Mouse (Mus musculus): ENCODE measurements at regions not wholly inside any gene's neighbourhood (a gene's known extent, or its start where the extent isn't known, plus 50 kb on each side); places are given as distances from the start of the nearest gene placed in this dataset.

DNA sequence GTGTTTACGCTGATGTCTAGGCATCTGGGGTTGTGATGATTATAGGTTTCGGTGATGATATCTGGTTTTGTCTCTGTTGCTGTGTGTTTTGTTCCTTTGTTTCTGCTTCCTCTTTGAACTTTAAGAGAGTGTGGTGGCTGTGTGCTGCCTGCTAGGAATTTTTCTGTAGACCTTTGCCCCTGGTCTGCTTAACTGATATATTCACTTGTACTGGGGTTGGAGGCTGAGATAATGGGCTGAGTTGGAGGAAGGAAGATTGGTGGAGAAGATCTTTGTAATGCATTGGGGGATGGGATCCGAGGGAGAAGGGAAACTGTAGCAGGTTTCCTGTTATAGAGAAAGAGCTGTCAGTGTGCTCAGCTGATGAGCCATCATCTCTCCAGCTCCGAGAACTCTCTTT lies 55.8 kb downstream of the Mid1ip1 start:
- no peak for DNase-seq (ENCODE audit: low spot score)

DNA sequence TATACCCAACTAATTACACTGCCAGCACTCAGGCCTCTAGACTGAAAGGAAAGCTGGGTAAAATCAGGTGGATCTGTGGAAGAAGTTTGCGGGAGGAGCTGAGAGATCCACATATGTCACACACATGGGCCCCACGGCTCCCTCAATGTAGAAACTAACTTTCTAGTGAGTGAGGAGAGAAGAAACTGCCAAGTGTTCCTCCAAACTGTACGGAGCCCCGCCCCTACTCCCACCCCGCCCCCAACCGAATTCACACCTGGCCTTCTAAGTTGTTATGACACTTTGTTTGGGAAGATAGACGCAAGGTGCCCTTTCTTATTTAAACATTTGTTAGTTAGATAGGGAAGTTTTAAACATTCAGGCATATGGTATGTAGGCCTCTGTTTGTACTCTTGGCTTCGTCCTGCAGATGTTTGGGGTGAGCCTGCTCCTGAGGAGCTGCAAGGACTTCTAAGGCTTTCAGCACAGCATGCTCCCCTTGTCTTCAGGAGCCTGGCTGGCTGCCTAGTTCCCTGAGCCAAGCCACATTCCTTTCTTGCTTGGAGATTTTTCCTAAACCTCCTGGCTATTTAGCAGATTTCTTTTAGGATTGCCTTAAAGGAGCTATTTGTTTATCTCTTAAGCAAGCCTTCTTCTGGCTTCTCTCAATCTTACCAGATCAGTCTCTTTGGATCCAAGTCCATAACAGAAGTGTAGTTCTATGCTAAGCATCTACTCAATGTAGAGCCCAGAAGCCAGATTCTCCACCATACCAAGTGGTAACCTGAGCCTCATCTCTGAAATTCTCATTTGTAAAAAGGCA lies 61.1 kb downstream of the Mid1ip1 start:
- DNase-seq (ENCODE audit: low spot score) = peak; percentile 9

DNA sequence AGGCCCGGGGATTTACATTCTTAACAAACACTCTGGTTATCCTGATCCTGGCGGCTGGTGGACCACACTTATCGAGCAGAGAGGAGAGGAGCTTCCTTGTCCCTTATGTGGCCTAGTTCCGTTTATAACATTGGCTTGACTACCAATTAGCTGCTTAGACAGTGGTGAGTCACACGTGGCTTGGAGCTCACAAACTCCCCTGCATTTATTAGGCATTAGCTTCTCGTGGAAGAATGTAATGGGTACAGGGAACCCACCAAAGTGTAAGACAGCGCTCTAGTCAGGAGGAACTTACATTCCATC lies 61.7 kb downstream of the Mid1ip1 start:
- no peak for DNase-seq (ENCODE audit: low spot score)

DNA sequence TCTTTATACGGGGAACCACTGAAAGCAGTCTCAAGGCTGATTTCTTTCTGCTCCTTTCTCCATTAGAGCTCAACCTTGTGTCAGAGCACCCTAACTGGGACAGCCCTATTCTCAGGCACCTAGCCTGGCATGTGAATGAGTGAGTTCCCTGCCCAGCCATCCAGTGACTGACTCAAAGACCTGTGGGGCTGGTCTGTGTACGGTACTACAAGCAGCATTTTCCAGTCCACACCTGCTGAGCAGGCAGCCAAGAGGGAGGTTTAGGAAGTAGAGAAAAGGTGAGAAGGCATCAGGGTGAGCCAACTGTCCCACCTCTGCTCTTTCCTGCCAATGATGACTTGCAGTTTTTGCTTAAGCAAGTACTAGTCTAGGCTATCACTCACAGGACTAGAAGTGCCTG lies 63.2 kb downstream of the Mid1ip1 start:
- DNase-seq (ENCODE audit: low spot score) = no peak

DNA sequence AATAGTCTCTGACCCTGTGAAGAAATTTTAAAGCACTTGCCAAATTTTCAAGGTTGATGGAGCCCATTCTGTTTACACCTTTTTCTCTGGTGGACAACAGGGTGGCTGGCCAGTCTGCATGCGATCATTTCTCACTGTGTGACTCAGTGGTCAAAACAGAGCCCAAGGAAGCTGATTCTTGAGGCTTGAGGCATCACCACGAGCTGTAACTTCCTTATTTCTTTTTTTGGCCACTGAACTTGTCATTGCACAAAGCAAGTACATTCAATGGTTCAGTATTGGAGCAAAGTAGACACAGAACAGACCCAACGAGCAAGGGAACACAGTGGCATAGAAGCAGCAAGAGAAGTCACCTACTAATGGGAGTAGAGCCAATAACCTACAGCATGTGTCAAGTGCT lies 71.5 kb downstream of the Mid1ip1 start:
- DNase-seq (ENCODE audit: low spot score) = no peak

DNA sequence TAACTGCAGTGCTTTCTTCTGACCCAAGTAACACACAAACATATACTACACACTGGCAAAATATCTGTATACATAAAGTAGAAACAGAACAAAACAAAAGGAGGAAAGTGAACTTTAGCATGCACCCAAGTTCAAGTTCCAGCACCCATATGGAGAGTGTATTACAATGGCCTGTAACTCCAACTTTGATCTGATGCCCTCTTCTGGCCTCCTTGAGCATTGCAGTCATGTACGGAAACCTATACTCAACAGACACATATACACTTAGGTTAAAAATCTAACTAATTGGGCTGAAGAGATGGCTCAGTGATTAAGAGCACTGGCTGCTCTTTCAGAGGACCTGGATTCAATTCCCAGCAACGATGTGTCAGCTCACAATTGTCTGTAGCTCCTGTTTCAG lies 72.2 kb downstream of the Mid1ip1 start:
- no peak for DNase-seq (ENCODE audit: low spot score)

DNA sequence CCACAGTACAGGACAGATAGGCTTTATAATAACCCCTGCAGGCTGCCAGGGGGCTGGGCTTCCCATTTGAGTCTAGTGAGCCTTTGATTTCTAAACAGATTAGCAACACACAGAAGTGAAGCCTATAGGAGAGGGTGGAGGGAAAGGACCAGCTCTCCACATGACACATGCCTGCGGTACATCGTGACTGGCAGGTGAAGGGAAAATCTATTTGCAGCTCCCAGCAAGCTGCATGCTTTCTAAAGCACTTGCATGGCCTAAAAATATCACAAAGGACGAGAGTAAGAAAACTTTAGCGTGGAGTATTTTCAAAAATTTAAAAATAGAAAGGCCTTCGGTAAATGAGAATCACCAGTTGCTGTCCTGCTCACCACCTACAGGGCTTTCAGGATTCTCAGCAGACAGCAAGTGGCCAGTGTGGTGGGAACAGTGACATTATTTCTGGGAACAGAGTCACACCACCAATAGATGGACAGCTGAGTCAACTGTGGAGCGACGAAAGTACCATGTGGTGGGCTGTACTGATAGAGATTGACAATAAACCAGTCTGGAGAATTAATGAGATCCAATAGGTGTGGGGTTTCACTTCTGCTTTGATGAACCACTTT lies 105.6 kb downstream of the Mid1ip1 start:
- no peak for DNase-seq (ENCODE audit: low spot score)

DNA sequence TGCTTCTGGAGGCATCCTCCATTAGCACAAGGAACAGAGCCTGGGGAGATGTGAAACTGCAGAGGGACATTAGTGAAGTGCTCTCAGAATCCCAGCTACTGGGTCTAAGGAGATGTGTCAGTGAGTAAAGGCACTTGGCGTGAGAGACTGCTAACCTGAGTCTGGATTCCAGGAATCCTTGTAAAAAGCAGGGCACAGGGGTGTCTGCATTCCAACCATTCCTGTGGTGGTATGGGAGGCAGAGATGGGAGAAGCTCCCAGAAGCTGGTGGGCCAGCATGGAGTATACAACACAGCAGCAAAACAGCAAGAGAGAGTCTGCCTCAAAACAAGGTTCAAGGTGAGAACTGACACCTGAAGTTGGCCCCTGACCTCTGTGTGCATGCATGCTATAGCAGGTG lies 118.9 kb downstream of the Mid1ip1 start:
- DNase-seq (ENCODE audit: low spot score) = no peak

DNA sequence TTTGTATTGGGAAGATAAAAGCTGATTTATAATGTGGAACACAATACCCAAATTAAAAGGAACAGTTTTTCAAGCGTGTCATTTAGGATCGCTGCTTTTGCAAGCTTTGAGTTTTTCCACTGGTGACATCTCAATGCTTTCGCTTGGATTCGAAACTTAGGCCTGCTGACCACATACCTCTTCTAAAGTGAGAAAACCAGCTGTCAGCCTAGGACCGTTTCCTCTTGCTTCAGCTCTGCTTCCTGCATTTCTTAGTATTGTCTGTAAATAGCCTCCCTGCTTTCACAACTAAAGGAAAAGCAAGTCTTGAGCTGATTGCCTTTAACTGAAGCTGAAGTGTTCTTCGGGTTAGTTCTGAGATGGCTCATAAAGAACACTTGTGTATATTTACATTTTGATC lies 142.3 kb downstream of the Mid1ip1 start:
- no peak for DNase-seq (ENCODE audit: low spot score)

DNA sequence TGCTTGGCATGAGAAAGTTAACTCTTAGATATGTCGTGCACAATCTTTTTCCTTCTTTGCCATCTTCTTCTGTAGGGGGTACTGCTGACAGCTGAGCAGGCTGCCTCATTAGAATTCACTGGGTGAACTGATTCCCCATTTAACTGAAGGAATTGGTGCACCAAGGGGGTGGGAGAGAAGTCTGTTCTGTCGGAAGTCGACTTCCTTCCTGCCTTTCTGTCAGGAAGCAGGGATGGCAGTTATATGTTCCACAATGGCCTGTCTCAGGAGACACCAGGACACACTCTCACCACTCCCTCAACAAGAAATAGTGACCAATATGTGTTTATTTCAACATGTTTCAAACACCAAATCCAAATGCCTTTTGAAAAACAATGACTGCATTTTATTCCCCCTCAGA lies 142.9 kb downstream of the Mid1ip1 start:
- no peak for DNase-seq (ENCODE audit: low spot score)

DNA sequence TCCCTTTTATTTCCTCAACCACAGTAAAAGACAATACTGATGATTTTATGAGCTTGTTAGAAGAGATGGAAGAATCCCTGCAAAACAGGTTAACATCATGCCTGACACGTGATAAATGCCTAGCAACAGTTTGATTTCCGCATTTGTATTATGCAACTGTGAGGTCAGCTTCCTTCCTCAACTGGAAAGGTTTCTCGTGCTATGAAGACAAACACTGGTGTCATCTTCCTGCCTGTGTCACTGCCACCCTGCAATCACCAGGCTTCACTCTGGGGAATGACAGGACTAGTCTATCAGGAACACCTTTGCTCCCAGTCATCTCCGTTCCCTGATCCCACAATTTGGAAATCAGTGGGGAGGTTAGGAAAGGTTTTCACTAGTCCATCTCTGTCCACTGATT lies 156.8 kb downstream of the Mid1ip1 start:
- DNase-seq (ENCODE audit: low spot score) = no peak

DNA sequence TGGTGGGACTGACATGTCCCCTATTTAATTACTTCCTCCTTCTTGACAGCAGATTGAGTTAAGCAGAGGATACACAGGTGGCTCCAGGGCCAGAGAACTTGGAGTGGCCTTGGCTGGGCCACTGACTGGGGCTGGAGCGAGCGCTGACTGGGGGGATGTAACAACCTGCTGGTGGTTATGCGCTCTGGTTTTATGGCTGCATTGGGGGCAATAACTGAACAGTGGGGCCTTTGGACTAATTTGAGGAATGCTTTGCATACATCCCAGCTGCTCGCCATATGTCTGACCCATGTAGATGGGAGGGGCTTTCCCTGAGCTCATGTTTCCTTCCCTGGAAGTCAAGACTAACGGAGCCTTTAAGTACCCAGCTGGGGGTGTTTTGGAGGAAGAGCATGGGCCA lies 163.0 kb downstream of the Mid1ip1 start:
- DNase-seq (ENCODE audit: low spot score) = no peak

DNA sequence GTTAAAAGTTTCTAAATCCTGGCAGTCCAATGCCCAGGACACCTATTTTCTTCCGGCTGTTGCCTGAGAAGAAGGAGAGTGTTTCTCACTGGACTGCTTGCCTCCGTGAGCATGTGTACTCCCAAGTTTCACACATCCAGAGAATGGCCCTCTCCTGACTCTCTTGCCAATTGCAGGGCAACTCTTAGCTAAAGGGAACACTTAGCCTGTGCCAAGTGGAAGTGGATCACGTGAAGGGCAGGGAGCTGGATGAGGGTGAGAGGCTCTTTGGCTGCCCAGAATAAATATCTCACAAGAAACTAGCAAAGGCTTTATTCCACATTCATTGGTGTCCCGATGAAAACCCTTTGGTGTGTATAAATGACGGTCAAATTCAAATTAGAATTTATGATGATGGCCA lies 164.1 kb downstream of the Mid1ip1 start:
- no peak for DNase-seq (ENCODE audit: low spot score)

DNA sequence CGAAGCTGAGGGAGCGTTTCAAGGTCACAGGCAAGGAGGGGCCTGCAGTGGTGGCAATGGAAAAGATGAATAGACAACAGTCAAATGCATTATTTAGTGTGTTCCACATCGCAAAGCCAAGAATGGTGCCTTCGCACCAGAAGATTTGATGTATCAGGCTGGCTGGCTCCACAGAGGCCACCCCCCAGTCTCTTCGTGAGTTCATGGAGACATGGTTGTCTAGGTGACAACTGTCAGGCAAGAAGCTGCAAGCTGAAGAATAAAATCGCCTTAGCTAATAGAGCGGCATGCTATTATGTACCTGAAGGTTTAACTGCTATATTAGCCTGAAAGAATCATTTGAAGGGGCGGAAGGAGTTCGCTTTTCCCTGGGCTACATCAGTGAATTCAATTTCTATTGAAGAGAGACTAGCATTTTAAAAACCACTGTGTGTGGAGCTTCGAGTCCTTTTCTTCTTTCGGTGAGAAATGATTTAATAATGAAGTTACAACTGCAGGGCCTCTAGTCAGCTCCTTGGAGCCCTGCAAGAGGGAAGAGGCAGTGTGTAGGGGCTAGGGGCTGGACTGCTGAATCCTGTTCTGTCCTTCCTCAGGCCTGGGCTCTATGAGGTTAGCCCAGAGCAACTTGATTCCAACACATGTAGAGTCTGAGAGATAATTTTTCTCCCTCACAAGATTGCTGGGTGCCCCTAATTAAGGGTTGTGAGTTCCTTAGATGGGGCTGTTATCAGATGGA lies 169.1 kb downstream of the Mid1ip1 start:
- no peak for DNase-seq (ENCODE audit: low spot score)

DNA sequence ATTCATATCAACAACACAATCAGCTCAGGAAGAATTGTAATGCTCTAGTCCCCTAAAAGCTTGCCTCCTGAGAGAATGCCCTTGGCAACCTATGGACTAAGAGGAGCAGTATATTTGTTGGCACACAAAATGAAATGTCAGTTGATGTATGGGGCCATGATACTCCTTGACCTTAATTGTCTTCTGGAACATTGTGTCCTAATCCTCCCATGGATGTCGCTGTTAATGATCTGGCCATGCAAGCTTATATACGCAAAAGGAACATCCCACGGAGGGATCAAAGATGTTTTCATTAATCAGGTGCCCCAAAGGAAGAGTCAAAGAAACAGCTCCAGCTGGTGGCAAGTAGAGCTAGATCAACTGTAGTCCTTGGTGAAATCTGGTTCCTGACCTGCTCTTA lies 178.0 kb downstream of the Mid1ip1 start:
- no peak for DNase-seq (ENCODE audit: low spot score)

DNA sequence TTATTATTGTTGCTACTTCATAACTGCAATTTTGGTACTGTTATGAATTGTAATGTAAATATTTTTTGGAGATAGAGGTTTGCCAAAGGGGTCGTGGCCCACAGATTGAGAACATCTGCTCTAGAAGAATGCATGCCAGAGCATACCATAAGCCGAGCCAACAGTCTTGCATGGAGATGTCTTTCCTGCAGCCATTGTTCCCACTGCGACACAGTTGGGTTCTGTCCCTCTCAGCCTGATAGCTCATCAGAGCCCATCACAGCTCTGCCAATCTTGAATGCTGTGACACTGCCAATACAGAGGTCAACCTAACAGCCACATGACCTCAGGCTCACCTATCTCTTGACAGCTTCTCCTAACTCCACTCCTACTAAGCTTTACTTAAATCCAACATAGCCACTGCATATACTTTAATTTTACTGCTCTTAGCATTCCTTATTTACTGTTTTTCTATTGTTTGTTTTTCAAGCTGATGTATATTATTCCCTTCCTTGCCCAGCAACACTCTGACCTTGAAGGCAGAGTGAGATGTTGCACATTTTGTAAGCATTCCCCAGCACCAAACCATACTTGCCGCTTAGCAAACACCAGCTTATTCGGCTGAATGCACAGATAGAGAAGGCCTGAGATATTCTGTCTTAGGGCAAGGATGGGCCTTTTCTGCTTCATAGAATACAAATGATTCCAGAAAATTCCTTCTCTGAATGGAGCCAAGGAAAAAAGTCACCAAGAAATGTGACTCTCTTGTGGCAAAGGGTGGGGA lies 181.6 kb downstream of the Mid1ip1 start:
- no peak for DNase-seq (ENCODE audit: low spot score)

DNA sequence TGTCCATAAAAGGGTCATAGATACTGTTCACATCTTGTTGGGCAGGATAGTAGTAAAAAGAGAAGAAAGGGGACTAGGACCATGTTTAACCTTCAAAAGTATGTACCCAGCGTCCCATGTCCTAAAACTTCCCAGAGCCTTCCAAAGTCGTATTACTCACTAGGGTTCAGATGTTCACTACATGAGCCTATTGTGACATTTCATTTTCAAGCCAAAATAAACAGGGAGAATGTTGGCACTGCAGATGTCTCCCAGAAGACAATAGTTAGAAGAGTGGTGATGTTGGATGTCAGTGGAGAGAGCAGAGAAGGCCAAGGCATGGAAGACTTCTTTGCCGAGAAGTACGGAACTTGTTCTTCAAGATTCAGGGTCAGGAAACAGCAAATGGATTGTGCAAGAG lies 187.9 kb downstream of the Mid1ip1 start:
- DNase-seq (ENCODE audit: low spot score) = no peak

DNA sequence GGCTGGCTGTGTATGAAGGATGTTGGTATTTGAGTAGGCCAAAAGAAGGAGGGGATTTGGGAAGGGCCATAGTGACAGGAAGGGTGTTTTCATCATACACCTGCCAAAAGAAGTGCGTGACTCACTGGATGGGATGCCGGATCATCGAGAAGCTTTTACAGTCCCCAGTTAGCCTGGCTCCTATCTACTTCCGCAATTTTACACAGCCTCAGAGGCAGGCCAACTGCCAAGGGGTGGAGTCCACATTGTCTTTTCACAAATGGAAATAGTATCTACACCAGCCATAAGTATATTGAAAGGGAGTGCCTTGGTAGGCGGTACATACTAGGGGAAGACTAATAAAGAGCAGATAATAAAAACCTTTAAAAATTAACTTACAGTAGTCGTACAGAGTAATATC lies 189.3 kb downstream of the Mid1ip1 start:
- DNase-seq (ENCODE audit: low spot score) = peak; percentile 5

DNA sequence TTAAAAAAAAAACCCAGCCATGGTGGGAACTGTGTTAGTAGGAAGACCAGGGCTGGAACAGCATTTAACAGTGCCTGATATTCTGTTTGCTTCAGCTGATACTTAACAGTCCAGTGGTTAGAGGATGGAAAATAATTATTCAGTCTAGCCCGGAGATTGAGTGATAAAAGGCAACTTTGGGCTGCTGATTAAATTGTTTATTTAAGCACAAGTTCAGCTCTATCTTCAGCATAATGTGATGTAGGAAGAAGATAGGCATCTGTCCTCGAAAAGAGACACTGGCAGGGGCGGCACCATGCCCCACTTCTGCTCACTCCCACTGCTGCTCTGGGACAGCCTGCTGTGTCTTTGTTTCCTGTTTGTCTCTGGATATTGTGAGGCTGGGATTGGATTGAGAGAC lies 190.1 kb downstream of the Mid1ip1 start:
- DNase-seq (ENCODE audit: low spot score) = no peak

DNA sequence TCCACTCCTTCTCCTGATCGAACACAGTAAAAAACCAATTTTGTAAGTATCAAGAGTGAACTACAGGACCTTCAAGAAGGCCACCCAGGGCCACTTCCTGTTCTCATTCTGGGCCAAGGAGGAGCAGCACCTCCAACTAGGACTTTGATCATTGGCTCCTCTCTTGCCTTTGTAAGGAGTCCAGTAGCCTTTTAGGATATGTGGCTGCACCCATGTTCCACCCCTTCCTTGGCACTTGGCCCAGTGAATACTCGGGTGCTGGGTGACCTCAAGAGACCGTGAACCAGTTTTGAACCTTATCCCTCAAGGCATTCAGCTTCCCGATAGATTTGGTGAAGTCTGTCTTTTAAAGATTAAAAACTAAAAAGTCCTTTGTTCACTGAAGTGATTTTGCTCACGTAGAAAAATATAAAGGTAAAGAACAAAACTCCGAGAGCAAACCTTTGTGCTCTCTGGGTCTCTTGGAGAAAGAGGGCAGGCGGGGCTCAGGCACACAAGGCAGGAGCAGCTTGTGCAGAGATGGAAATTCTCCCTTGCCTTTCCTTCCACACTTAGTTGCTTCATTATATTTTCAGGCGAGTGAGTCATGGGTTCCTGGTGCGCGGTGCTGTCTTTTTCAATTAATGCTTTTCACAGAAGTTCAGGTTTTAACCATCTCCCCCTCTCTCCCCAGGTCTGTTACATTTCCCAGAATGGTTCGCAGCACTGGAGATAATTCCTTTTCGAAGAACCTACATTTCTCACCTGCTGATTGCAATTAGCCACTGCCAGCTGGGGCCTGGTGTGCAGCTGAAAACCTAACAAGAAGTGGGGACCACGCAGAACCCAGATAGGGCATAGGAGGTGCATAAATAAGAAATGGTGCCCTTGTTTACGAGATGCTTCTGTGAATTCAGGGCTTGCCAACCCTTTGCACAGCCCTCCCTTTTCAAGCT lies 196.6 kb downstream of the Mid1ip1 start:
- no peak for DNase-seq (ENCODE audit: low spot score)
